Mouse (Mus musculus) lung, adult 2 months (tissue): ENCODE measurements at regions not wholly inside any gene's neighbourhood (a gene's known extent, or its start where the extent isn't known, plus 50 kb on each side); places are given as distances from the start of the nearest gene placed in this dataset.

ENCODE experiments used
- CTCF ChIP-seq: fragments of 200-500 bp; IDR thresholded peaks from 2 replicates; pipeline ENCODE4 v1.5.1; 2011; ENCODE audit warnings: mild to moderate bottlenecking, low read length, control low read depth; ENCODE audit not compliant: insufficient read depth
- POLR2A ChIP-seq: fragments of 200-500 bp; IDR thresholded peaks from 2 replicates; pipeline ENCODE4 v1.6.1; 2011; ENCODE audit warnings: low read depth, mild to moderate bottlenecking, control low read depth, low read length, borderline replicate concordance; ENCODE audit errors: extremely low read depth

DNA sequence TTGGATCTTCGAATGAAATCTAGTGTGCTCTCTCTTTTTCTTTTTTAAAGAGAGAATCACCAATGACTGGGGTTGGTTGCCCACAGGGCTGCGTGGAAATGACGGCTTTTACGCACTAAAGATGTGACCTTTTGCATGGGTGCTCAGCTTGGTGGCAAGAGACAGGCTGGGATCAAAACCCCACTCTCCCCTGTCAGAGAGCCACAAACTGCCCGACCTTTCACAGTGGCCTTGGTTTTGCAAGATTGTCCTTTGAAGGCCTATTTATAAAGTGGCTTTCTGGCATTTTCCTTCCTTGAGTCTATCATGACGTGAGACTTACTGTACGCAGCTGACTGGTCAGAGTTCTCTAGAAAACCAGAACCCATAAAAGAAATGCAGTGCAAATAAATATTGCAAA lies 104.4 kb upstream of the Ubr2 start:
- TF ChIP-seq POLR2A (no peak), CTCF (no peak)
